Mouse (Mus musculus) embryo, embryonic 9.5 days (tissue): ENCODE measurements around the gene Sorcs3.

Experiments used
- DNase-seq: peaks from one replicate; pipeline ENCODE4 v3.0.0-alpha.2; 2017; ENCODE audit errors: extremely low spot score

Gene Sorcs3

DNA sequence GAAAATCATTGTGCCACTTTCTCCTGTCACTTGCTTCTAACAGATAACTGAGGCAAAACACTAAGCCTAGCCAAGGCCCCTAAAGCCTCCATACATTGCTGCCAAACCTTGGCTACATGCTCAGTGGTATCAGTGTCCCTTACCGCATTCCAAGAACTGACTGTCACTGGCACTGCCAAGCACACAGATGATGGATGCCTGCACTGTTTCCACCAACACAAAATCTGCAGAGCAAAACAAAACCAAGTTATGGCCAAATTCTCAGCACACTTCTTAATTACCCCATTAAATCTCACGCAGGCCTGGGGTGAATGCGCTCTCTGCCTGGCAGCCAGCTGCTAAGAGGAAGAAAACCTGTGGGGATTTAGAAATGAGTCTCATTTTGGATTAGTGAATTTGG, 628.5 kb downstream of the Sorcs3 start:
- no peak for DNase-seq

DNA sequence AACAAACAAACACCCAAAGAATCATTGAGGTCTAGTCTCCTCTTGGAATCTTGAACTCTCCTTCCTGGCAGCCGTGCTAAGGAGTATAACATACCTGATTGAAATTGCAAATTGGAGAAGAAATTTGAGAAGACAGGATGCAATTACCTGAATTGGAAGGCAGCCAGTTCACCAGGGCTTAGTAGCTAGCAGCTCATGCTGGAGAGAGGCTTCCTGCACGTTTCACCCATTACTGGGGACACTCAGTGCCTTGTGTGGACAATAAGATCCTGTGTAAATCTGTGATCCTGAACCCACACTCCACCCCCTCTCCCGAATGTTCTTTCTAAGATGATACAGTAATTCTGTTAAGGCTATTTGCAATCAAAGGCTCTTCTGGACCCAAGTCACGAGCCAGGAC, 633.6 kb downstream of the Sorcs3 start:
- no peak for DNase-seq

GRCm38 (mm10) chr19:48847700-48848099, 641.9 kb downstream of the Sorcs3 start:
- DNase-seq: no peak

DNA sequence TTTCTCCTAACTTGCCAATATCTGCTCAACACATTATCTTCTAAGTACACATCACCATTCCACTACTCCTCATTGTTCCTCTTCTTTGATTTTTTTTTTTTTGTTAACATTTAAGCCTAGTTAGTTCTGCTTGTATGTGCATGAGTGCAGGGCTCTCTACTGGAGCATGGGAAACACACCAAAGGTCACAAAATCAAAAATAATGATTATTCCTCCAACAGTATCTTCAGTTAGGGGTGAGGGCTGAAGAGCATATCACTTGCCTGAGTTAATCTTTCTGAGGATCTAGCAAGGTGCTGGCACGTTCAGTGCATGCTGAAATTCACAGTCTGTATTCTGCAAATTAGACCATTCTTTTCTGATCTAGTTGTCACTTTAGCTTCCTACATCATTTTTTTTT, 644.6 kb downstream of the Sorcs3 start:
- DNase-seq: no peak
